Mouse (Mus musculus) embryonic fibroblast, embryonic 13.5 days (primary cell): ENCODE results near the gene Rbms2.

Experiments used
- CTCF ChIP-seq: IDR thresholded peaks from 2 replicates; pipeline ENCODE4 v1.5.1; 2011; ENCODE audit warnings: mild to moderate bottlenecking, control low read depth, low read length, moderate library complexity, borderline replicate concordance; ENCODE audit not compliant: insufficient read depth
- POLR2A ChIP-seq: IDR thresholded peaks from 2 replicates; pipeline ENCODE4 v1.6.1; 2011; ENCODE audit warnings: low read depth, mild to moderate bottlenecking, control low read depth, low read length, moderate library complexity

DNA sequence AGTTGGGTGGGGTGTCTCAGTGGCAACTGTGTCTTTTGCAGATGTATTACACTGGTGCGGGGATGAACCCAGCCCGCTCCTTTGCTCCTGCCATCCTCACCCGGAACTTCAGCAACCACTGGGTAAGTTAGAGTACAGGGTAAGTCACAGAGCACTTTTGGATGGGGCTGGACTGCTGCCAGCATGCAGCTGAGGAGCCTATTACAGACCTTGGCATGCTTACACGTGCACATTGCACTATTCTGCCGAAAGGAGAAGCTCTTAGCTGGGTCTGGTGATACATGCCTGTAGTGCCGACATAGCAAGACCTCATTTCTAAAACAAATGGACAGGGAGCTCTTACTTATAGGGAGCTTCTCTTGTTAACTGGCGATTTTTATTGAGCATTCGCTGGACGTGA is 47.5 kb upstream of the Rbms2 start:
- TF ChIP-seq POLR2A, result no peak
- TF ChIP-seq CTCF, result no peak
